Mouse (Mus musculus) WW6 (cell line): ENCODE measurements around the gene Rin3.
"Not testable (repeated sequence)": the region's sequence is repeated elsewhere in the genome, so short reads cannot be mapped to it uniquely, and the experiment has no call there.

ENCODE experiments used
- DNase-seq: peaks from one replicate; pipeline ENCODE4 v3.0.0-alpha.2; 2013; ENCODE audit warnings: low read depth, low spot score

Rin3 gene

GRCm38 (mm10) chr12:102282763-102283482, at the start of gene Rin3:
Rin3 (plus strand) TSS chr12:102283048.
- DNase-seq, result no peak

- no peak for DNase-seq
These were observed 47.3 kb upstream of the Rin3 start for GRCm38 (mm10) chr12:102235551-102235950.

- no peak for DNase-seq
These were observed 46.5 kb upstream of the Rin3 start for GRCm38 (mm10) chr12:102236317-102236716.

GRCm38 (mm10) chr12:102242076-102242722, 40.6 kb upstream of the Rin3 start:
- DNase-seq, result no peak

- no peak for DNase-seq
These were observed 38.9 kb upstream of the Rin3 start for GRCm38 (mm10) chr12:102243915-102244314.

- no peak for DNase-seq
These were observed 36.6 kb upstream of the Rin3 start for GRCm38 (mm10) chr12:102246226-102246625.

- no peak for DNase-seq
These were observed 34.7 kb upstream of the Rin3 start for GRCm38 (mm10) chr12:102248104-102248503.

GRCm38 (mm10) chr12:102250316-102250715, 32.5 kb upstream of the Rin3 start:
- DNase-seq, result no peak

GRCm38 (mm10) chr12:102251070-102251469, 31.8 kb upstream of the Rin3 start:
- no peak for DNase-seq

GRCm38 (mm10) chr12:102251985-102252384, 30.9 kb upstream of the Rin3 start:
- no peak for DNase-seq

GRCm38 (mm10) chr12:102252525-102252924, 30.3 kb upstream of the Rin3 start:
- no peak for DNase-seq

GRCm38 (mm10) chr12:102255012-102255411, 27.8 kb upstream of the Rin3 start:
- no peak for DNase-seq

GRCm38 (mm10) chr12:102258522-102259112, 24.2 kb upstream of the Rin3 start:
- DNase-seq, result no peak

GRCm38 (mm10) chr12:102261933-102262396, 20.9 kb upstream of the Rin3 start:
- no peak for DNase-seq

GRCm38 (mm10) chr12:102262809-102263208, 20.0 kb upstream of the Rin3 start:
- DNase-seq, result no peak

GRCm38 (mm10) chr12:102263249-102263648, 19.6 kb upstream of the Rin3 start:
- no peak for DNase-seq

- no peak for DNase-seq
These were observed 16.4 kb upstream of the Rin3 start for GRCm38 (mm10) chr12:102266433-102266832.

- no peak for DNase-seq
These were observed 13.7 kb upstream of the Rin3 start for GRCm38 (mm10) chr12:102269144-102269543.

- no peak for DNase-seq
These were observed 12.0 kb upstream of the Rin3 start for GRCm38 (mm10) chr12:102270776-102271405.

GRCm38 (mm10) chr12:102271447-102271846, 11.4 kb upstream of the Rin3 start:
- no peak for DNase-seq

- no peak for DNase-seq
These were observed 6.9 kb upstream of the Rin3 start for GRCm38 (mm10) chr12:102275833-102276443.

- not testable (repeated sequence) for DNase-seq
These were observed 2.6 kb upstream of the Rin3 start for GRCm38 (mm10) chr12:102280290-102280689.
